Mouse (Mus musculus) midbrain, embryonic 11.5 days (tissue): Measurements from ENCODE around the gene Xpnpep1. TPM values are rescaled to one million over a fixed set of nuclear protein-coding genes. Genes with fewer than 3 reads are reported as not detected.

Experiments
- ATAC-seq: fragments of 200-750 bp; cut with Nextera tagmentation; 2 replicates; pipeline ENCODE4 v1.8.0; 2017; ENCODE audit warnings: moderate TSS enrichment, moderate library complexity; ENCODE audit not compliant: low FRiP score
- DNase-seq: peaks from one replicate; pipeline ENCODE4 v3.0.0; 2015; ENCODE audit warnings: low spot score; ENCODE audit errors: missing footprints
- H3K27ac ChIP-seq: fragments of 300-500 bp; sonication (generic); 2 replicates; pipeline ENCODE4 v1.5.1; 2014; ENCODE audit warnings: low read depth, low read length
- H3K27me3 ChIP-seq: fragments of 300-500 bp; sonication (generic); 2 replicates; pipeline ENCODE4 v1.6.1; 2014; ENCODE audit warnings: mild to moderate bottlenecking, low read length, moderate library complexity, mixed read lengths; ENCODE audit not compliant: control insufficient read depth, insufficient read depth
- H3K36me3 ChIP-seq: fragments of 300-500 bp; sonication (generic); 2 replicates; pipeline ENCODE4 v1.6.1; 2014; ENCODE audit warnings: mild to moderate bottlenecking, low read length, moderate library complexity, mixed read lengths; ENCODE audit not compliant: control insufficient read depth, insufficient read depth
- H3K4me1 ChIP-seq: fragments of 300-500 bp; sonication (generic); 2 replicates; pipeline ENCODE4 v1.6.1; 2014; ENCODE audit warnings: low read length; ENCODE audit not compliant: control insufficient read depth, insufficient read depth
- H3K4me2 ChIP-seq: fragments of 300-500 bp; sonication (generic); 2 replicates; pipeline ENCODE4 v1.6.1; 2014; ENCODE audit warnings: mild to moderate bottlenecking, moderate library complexity
- H3K4me3 ChIP-seq: fragments of 300-500 bp; sonication (generic); 2 replicates; pipeline ENCODE4 v1.5.1; 2014; ENCODE audit warnings: low read depth, low read length
- H3K9ac ChIP-seq: fragments of 300-500 bp; sonication (generic); 2 replicates; pipeline ENCODE4 v1.6.1; 2014; ENCODE audit warnings: low read length
- H3K9me3 ChIP-seq: fragments of 300-500 bp; sonication (generic); 2 replicates; pipeline ENCODE4 v1.6.1; 2016; ENCODE audit warnings: low read length; ENCODE audit not compliant: control insufficient read depth
- WGBS: fragments of 180-500 bp; shearing (Covaris S2); extraction: QIAGEN DNeasy Blood & Tissue Kit; methylation state at CpG from one replicate; pipeline ENCODE4 v1.1.7; 2014; 5-methylcytosine and 5-hydroxymethylcytosine counted together
- polyA plus RNA-seq: library from polyadenylated mRNA; unstranded; fragments of >200 nt; fragmentation: Nextera tagmentation; extraction: Ambion mirVana; gene quantifications from 2 replicates; pipeline ENCODE4 v1.2.1, GENCODE M21; 2014

The Xpnpep1 gene
- polyA plus RNA-seq, 1 experiment from 2014 or later = 150 TPM

GRCm38 (mm10) chr19:53029686-53030085, 10.3 kb downstream of the Xpnpep1 start:
- ATAC-seq (no peak), DNase-seq (no peak)
- Histone ChIP-seq H3K36me3 (no peaks in the 10 kb centered on the region), H3K27me3 (no peaks in the 10 kb centered on the region), H3K9ac (no peak overlapping the region), H3K4me2 (no peak overlapping the region), H3K27ac (no peak overlapping the region), H3K4me1 (no peaks in the 10 kb centered on the region), H3K9me3 (no peaks in the 10 kb centered on the region), H3K4me3 (no peak overlapping the region)
- 96% methylated on average over 5 of the region's 5 CpGs for WGBS

GRCm38 (mm10) chr19:53029045-53029444, 11.0 kb downstream of the Xpnpep1 start:
- H3K36me3 ChIP-seq = 0 out of 2 replicates have a peak, but pooled peaks cover 4% of the 10 kb centered on the region
- WGBS = 88% methylated on average over 7 of the region's 7 CpGs

GRCm38 (mm10) chr19:53028216-53028615, 11.8 kb downstream of the Xpnpep1 start:
- no peaks in the 10 kb centered on the region for H3K4me1 ChIP-seq
- WGBS = 94% methylated on average over 12 of the region's 12 CpGs
- ATAC-seq (no peak), DNase-seq (no peak)
- no peak overlapping the region for H3K4me2 ChIP-seq
- no peak overlapping the region for H3K9ac ChIP-seq
- no peak overlapping the region for H3K4me3 ChIP-seq
- 0 out of 2 replicates have a peak, but pooled peaks cover 4% of the 10 kb centered on the region for H3K36me3 ChIP-seq
- H3K27ac ChIP-seq = no peak overlapping the region
- H3K9me3 ChIP-seq = no peaks in the 10 kb centered on the region
- no peaks in the 10 kb centered on the region for H3K27me3 ChIP-seq

More at GRCm38 (mm10) chr19:53029045-53029444, 11.0 kb downstream of the Xpnpep1 start:
- no peak overlapping the region for H3K4me2 ChIP-seq
- ATAC-seq = no peak
- no peak overlapping the region for H3K4me3 ChIP-seq
- H3K27ac ChIP-seq = no peak overlapping the region
- H3K4me1 ChIP-seq = no peaks in the 10 kb centered on the region
- no peak for DNase-seq
- H3K9ac ChIP-seq = no peak overlapping the region
- H3K27me3 ChIP-seq = no peaks in the 10 kb centered on the region
- no peaks in the 10 kb centered on the region for H3K9me3 ChIP-seq

GRCm38 (mm10) chr19:53023189-53023588, 16.8 kb downstream of the Xpnpep1 start:
- Histone ChIP-seq H3K27ac (no peak overlapping the region), H3K9me3 (no peaks in the 10 kb centered on the region), H3K4me1 (no peaks in the 10 kb centered on the region), H3K27me3 (no peaks in the 10 kb centered on the region), H3K36me3 (0 out of 2 replicates have a peak, but pooled peaks cover 4% of the 10 kb centered on the region), H3K9ac (no peak overlapping the region), H3K4me3 (no peak overlapping the region), H3K4me2 (no peak overlapping the region)
- 82% methylated on average over 10 of the region's 10 CpGs for WGBS
- DNase-seq (no peak), ATAC-seq (no peak)

- DNase-seq = no peak
- Histone ChIP-seq H3K9me3 (no peaks in the 10 kb centered on the region), H3K4me1 (no peaks in the 10 kb centered on the region), H3K27me3 (no peaks in the 10 kb centered on the region), H3K4me2 (no peak overlapping the region), H3K27ac (no peak overlapping the region), H3K9ac (no peak overlapping the region), H3K36me3 (0 out of 2 replicates have a peak, but pooled peaks cover 4% of the 10 kb centered on the region), H3K4me3 (no peak overlapping the region)
- no peak for ATAC-seq
- WGBS = 92% methylated on average over 8 of the region's 8 CpGs
Measured at GRCm38 (mm10) chr19:53022037-53022614, 17.9 kb downstream of the Xpnpep1 start.

GRCm38 (mm10) chr19:53021537-53021936, 18.5 kb downstream of the Xpnpep1 start:
- no peaks in the 10 kb centered on the region for H3K4me1 ChIP-seq
- H3K4me3 ChIP-seq = no peak overlapping the region
- no peaks in the 10 kb centered on the region for H3K9me3 ChIP-seq
- H3K4me2 ChIP-seq = no peak overlapping the region
- H3K27ac ChIP-seq = no peak overlapping the region
- H3K36me3 ChIP-seq = 0 out of 2 replicates have a peak, but pooled peaks cover 4% of the 10 kb centered on the region
- DNase-seq (no peak), ATAC-seq (no peak)
- WGBS = 86% methylated on average over 10 of the region's 10 CpGs
- H3K27me3 ChIP-seq = no peaks in the 10 kb centered on the region
- H3K9ac ChIP-seq = no peak overlapping the region

DNA sequence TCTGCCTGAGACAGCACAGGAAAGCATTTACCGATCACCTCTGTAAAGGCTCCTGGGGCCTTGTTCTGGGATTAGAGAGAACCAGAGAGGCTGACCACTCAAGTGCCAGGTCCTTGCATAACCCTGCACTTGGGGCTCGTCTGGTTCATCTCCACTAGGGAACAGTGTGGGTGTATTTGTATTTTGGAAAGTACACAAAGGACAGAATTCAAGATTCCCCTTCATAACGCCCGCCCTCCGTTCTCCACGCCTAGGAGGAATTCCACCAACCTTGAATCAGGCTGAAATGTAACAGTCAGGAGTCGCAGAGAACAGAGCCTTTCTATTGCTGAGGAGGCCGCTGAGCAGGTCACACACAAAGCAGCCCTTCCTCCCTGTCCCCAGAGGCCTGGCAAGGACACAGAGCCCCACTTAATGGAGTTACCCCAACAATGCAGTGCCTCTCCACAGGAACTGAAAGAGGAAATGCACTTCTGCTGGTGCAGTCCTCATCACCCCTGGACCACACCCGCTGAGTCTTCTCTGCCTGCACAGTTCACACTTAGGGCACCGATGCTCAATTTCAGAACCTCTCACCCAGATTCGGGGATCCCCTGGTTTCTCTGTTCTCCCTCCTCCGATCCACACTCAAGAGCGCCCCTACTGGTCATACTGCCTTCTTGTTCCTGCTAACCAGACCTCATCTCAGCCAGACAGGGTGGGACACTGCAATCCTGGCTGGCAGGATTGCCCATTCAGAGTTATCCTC, 20.1 kb downstream of the Xpnpep1 start:
- DNase-seq = peak; percentile 92
- no peak overlapping the region for H3K4me3 ChIP-seq
- no peaks in the 10 kb centered on the region for H3K9me3 ChIP-seq
- ATAC-seq = 0 out of 2 replicates have a peak, but pooled peaks have one; percentile 28
- no peak overlapping the region for H3K9ac ChIP-seq
- H3K4me2 ChIP-seq = no peak overlapping the region
- WGBS = 76% methylated on average over 13 of the region's 13 CpGs
- H3K4me1 ChIP-seq = no peaks in the 10 kb centered on the region
- H3K36me3 ChIP-seq = 0 out of 2 replicates have a peak, but pooled peaks cover 4% of the 10 kb centered on the region
- no peaks in the 10 kb centered on the region for H3K27me3 ChIP-seq
- H3K27ac ChIP-seq = no peak overlapping the region

- DNase-seq (no peak), ATAC-seq (no peak)
- H3K4me2 ChIP-seq = no peak overlapping the region
- no peaks in the 10 kb centered on the region for H3K9me3 ChIP-seq
- H3K4me1 ChIP-seq = no peaks in the 10 kb centered on the region
- H3K9ac ChIP-seq = no peak overlapping the region
- 91% methylated on average over 9 of the region's 9 CpGs for WGBS
- no peak overlapping the region for H3K4me3 ChIP-seq
- no peaks in the 10 kb centered on the region for H3K36me3 ChIP-seq
- H3K27ac ChIP-seq = no peak overlapping the region
- H3K27me3 ChIP-seq = no peaks in the 10 kb centered on the region
Measured at GRCm38 (mm10) chr19:53017954-53018353, 22.1 kb downstream of the Xpnpep1 start.

GRCm38 (mm10) chr19:53017248-53017647, 22.8 kb downstream of the Xpnpep1 start:
- WGBS = 91% methylated on average over 11 of the region's 11 CpGs
- no peak for ATAC-seq

More at GRCm38 (mm10) chr19:53017248-53017647, 22.8 kb downstream of the Xpnpep1 start:
- Histone ChIP-seq H3K9ac (no peak overlapping the region), H3K27me3 (no peaks in the 10 kb centered on the region), H3K27ac (no peak overlapping the region), H3K4me1 (no peaks in the 10 kb centered on the region), H3K36me3 (no peaks in the 10 kb centered on the region), H3K9me3 (no peaks in the 10 kb centered on the region), H3K4me2 (no peak overlapping the region), H3K4me3 (no peak overlapping the region)
- DNase-seq = no peak
